Mouse (Mus musculus): ENCODE data around the gene Akap13.
"Not testable (repeated sequence)": the region's sequence is repeated elsewhere in the genome, so short reads cannot be mapped to it uniquely, and the experiment has no call there.

Akap13 gene

DNA sequence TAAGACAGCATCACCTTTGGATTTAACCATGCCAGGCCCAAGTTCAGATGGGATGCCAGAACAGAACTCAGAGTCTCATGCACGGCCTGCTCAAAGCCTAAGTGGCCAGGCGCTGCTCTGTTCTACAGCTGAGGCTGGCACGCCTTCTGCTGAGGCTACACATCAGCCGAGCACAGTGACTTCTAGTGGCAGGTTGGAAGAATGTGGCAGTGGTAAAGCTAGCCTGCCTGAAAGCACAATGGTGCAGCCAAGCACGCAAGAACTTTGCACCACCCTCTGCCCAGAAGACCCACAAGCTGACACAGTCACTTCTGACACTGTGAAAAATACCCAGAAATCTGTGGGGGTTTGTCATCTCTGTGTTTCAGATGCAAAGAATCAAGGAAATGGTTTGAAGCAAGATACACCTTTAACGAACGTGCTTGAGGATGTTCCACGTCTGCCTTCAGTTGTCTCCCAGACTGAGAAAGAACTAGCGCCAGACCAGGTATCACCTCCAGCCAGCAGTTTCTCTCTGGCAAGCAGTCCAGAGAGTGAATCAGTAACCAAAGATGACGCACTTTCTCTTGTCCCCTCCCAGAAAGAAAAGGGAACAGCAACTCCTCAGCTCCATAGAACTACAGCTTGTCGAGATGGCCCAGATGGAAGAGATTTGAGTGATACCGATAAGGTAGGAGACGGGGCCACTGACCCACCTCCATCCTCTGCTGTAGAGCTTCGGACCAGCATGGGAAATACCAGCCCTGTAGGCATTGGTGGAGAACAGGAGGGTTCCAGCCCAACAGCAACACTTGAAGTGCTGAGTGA is 154.3 kb downstream of the Akap13 start:
- DNase-seq = peak in 1 of 2 experiments; percentile 8

DNA sequence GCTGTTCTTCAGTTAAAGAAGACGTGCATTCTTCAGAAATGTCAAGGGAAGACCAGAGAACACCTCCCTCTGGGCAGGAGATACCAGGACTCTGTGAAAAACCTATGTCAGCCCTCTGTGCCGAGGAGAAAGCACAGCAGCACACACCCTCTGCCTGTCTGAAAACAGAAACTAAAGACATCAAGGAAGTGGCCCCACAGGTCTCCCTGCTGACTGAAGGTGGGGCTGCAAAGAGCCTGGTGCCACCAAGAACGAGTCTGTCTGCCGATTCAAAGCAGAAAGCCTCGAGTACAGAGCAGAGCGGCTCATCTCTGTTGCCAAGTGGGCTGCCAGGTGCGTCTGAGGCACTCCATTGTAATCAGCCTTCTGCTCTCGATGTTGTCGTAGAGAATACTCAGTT is 155.1 kb downstream of the Akap13 start:
- no peak for DNase-seq

DNA sequence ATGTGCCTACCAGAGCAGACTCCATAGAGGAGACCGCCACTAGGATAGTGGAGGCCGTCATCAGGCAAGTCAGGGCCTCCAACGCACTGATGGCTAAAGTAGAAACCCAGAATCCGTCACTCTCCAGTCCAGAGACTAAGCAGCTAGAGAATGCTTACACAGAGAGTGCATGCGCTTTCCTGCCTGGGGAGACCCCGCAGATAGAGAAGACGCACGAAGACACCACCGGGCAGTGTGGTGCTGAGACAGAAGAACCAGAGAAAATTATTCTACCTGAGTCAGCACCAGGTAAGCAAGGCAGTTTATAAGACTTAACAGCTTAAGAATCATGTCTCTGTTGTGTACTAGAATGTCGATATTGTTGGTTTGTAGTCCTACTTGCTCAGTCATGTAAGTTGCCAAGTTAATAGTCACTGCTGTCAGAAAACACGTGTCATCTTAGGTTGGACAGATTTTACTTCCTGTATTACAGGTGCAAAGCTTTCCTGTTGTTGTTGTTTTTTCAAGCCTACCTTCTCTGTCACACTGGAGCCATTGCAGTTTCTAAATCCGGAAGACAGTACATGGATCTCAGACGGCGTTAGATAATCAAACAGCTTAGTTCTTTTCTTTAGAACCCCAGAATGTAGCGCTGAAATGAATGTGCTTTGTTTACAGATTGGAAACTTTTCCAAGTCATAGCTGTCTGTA is 156.1 kb downstream of the Akap13 start:
- no peak for DNase-seq

DNA sequence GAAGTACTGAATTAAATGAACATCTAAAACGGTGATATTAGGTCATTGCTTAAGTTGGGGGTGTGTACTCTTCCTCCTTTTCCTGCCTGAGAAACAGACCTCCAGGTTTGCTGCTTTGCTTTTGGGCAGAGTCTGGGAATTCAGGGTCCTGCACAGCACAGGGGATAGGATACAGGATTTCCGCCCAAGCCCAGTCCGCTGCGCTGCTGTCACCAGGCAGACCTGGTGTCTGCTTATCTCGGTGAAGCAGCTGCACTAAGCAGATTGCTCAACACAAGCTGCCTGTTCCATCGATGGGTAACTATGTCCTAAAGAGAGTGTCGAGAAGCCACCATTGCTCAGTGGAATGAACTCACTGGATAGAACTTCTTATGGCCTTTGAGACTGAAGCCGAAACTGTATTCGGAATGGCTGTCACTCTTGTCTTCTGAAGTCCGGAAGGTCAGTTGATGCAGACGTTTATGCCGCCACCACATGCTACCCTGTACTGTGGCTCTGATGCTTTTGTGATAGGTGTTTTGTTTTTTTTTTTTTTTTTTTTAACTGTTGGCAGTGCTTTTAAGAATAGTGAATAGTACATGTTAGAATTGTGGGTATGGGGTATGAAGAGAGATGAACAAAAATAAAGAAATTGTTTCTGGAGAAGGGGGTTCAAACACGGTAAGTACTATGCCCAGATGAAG is 156.8 kb downstream of the Akap13 start:
- no peak for DNase-seq

DNA sequence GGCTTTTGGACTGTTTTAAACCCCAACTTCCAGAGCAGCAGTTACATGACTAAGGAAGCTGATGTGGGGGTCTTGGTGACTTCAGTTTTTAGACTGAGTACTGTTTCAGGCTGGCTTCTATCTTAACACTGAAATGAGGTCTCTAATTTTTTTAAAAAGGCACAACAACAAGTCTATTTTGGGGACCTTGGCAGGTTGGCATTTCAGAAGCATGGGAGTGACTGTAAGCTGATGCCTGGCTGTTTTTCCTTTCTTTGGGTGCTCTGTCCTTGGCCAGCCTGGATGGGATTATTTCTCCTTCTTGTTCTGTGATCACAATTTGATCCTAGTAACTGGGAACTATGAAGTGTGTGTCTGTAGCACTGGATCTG is 157.3 kb downstream of the Akap13 start:
- no peak for DNase-seq

DNA sequence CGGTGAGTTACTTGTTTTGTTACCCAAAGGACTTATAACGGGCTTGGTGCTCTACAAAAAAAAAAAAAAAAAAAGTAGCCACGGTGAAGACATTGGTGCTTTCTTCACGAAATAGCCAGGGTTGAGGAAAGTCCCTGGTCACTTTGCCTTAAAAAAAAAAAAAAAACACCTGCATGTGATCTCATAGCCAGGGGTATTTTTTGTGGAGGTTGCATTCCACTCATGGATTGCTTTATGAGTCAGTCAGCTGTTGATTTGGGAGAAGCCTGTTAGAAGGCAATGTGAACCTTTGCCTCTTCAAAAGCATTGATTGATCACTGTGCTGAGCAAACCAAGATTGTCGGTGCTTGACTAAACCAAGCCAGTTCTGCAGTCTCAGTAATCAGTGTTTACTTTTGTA is 157.9 kb downstream of the Akap13 start:
- no peak for DNase-seq

DNA sequence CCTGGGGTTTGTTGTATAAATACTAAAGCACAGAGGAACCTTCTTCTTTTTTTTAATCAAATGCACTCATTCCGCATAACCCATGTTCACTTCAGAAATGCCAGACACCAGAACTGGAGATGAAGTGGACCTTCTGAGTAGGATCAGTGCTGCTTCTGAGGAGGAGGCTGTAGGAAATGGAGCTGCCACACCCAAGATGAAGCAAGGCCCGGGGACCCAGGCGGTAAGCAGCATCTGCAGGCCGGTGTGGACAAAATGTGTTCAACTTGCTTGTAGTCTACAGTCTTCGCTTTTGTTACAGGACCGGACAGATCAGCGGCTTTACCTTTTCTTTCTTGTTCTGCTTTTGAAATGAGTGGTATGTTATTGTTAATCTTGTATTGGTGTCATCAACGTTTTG is 159.5 kb downstream of the Akap13 start:
- no peak for DNase-seq

DNA sequence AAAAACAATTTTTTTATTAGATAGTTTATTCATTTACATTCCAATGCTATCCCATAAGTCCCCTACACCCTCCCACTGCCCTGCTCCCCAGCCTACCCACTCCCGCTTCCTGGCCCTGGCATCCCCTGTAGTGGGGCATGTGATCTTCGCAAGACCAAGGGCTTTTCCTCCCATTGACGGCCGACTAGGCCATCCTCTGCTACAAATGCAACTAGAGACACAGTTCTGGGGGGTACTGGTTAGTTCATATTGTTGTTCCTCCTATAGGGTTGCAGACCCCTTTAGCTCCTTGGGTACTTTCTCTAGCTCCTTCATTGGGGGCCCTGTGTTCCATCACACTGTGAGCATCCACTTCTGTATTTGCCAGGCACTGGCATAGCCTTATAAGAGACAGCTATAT is 161.9 kb downstream of the Akap13 start:
- DNase-seq = not testable (repeated sequence)

DNA sequence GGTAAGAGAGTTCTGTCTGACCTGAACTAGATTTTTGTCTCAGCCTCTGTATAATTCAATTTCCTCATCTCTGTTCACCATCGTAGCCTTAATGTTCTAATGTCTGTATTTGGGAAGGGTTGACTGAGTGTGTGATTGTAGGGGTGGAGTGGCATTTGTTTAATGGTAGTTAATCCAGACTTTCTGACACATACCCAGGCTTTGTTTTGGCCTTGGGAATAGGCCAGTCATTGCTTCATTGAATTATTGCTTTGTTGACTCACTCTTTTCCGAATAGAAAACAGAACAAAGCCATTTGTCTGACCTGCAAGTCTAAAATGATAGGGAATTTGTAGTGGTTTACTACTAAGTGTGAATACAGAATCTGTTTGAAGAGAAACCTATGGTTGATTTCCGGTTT is 163.4 kb downstream of the Akap13 start:
- no peak for DNase-seq

DNA sequence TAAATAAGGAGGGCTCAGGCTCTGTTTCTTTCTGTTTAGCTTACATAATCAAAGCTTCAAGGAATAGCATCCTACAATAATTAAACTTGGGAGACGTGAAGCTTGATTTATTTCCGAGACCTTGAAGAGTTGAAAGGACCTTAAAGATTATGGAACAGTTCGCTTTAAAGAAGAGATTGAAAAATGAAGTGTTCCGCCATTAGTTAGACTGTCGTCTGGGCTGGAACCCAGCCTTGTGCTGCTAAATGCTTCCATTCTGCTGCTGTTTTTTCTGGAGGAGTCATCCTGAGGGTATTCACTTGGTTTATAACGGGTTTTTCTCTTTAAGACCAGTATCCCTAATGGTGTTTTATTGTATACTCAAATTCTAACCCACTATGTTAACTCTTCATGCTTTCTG is 164.5 kb downstream of the Akap13 start:
- DNase-seq = no peak

DNA sequence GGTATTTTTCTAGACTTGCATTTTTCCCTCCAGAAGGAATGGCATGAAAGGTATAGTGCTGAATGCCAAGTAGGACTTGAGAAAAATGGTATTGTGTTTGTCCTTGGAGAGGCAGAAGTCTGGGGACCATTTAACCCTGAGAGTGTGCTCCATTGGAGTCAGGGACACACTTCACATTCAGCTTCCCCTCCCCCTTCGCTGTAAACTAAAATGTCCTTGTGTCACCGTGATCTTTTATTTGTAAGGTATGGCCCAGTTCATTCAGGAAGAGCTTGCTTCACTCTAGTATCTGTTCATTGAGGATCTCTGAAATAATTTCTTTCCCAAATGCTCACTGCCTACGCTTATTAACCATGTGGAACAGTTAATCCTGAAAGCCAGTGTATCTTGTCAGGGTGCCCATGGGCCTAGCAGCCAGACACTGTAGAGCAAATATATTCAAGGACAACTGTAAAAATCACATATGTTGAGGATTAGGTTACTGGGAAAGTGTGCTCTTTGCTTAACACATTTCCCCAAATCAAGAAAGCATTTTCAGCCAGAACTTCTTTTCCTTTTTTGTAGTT is 165.1 kb downstream of the Akap13 start:
- no peak for DNase-seq

DNA sequence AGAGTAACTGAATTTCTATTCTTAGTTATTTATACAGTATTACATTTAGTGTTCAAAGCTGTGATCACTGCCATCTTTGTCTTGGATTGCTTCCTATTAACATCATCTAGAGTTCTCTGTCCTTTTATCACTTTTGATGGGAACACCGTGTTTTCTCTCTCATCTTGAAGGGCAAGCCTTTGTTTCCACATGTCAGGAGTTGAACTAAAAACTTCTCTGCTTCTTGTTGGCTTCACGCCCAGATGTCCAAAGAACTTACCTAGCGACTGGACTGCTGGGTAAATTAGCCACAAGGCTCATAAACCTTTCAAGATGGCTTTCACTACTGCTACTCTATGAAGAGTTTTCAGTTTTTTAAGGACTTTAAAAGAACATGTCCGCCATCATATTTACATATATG is 165.6 kb downstream of the Akap13 start:
- no peak for DNase-seq

DNA sequence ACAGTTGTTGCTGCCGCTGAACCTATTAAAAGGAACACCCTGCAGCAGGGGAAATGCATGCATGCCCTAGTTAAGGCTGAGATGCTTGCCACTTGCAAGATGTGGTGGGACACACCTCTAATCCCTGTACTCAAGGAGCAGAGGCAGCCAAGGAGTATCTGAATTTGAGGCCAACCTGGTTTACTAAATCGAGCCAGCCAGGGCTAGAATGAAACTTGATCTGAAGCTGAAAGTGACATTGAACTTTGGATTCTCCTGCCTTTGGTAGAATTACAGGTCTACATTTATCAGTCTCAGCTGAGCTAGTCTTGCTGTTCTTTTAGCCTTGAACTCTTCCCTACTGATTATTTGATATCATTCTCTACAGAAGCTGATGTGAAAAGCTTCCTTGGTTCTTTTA is 172.5 kb downstream of the Akap13 start:
- DNase-seq = no peak

DNA sequence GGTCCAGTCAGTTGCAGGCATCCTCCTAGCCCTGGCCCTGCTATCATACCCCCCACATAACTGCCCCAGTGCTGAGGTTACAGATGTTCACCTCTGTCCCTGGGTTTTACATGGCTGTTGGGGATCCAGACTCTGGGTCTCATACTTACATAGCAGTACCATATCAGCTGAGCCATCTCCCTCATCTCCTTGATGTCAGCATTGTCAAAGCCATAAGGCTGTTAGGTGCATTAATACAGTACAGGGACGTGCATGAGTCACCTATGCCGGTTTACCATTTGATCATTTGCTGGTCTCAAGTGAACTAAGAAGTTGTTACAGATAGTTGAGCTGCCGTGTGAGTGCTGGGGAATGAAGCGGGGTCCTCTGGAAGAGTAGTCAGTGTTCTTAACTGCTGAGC is 174.3 kb downstream of the Akap13 start:
- no peak for DNase-seq

DNA sequence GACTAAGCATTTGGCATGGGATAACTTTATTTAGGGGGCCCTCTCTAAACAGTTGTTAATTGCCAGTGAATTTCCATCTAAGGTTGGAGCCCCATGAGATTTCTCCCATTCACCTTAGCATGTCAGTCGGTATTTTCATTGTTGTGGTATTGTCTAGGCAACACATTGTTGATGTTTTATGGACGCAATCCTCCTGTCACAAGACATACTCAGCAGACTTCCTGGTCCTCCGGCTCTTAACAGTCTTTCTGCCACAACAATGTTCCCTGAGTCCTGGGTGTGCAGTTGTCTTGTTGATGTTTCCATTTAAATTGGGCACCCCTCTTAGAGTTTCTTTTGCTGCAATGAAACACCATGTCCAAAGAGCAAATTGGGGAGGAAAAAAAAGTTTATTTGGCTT is 177.6 kb downstream of the Akap13 start:
- DNase-seq = no peak

DNA sequence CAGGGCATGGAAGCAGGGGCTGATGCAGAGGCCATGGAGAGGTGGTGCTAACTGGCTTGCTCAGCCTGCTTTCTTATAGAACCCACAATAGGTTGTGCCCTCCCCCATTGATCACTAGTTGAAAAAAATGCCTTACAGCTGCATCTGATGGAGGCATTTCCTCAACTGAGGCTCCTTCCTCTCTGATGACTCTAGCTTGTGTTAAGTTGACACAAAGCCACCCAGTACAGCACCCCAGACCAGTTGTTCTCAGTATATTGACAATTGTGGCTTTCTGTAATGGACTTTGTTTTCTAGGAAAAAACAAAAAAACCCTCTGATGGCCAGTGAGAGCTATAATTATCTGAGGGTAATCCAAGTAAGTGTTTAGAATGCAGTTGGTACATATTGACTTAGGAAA is 178.1 kb downstream of the Akap13 start:
- no peak for DNase-seq

DNA sequence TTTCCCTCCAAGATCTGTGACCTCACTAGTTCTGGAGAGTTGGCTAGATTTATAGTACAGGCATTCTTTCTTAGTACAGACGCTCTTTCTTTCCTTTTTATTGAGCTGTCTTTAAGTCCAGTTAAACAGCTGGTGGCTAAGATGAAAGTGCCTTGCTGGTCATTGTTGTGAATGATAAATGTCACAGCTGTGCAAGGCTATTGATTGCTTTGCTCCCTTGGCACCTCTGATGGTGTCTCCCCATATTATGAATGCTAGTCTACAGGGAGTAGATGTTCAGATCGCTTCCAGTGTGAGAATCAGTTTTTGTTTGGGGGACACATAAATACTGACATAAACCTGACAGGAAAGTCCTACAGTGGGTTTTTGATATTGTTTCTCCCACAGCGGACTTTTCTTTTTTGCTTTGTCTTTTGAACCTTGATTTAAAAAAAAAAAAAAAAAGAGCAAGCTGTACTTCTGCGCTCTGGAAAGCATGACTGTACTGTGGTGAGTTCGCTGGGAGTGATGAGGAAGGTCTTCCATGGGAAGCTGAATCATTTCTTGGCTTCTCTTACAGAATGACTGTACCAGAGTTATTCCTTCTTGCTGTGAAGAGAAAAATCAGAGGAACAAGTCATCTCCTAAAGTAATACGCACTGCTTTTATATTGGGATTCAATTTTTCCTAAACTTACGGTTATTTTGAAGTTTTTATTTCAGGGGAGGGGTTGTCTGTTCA is 178.6 kb downstream of the Akap13 start:
- no peak for DNase-seq

DNA sequence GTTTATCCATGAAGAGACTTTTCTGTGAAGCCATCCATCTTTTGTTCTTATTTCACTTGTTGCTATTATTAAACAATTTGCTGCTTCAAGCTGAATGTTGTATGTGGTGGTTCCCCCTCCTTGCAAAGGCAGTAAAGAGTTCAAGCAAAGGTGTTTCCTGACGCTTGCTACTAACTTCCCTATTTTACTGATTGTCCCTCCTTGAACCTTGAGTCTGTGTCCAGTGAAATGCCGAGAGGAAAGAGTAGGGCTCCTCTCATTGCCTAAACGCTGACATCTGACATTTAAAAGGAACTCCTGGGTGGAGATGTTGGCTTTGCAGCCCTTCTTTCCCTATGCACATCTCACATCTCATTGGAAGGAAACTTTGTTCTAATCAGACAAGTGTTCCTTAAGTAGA is 183.4 kb downstream of the Akap13 start:
- no peak for DNase-seq

DNA sequence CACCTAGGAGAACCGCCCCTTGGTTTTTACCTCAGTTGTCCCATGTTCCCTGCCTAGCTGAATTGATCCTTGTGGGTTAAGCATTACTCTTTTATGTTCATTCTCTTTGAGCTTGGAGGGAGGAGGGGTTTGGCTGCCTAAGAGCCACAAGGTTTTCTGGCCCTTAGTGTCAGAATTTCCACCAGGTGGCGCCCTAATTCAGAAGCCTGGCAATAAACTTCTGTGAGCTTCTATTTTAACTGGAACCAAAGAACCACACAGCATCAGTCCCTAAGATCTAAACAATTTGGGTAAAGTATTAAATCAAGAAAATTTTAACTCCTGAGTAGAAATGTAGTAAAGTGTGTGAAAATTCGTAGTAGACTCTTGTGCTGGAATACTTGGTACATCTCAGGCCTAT is 184.2 kb downstream of the Akap13 start:
- peak; percentile 72 to 78 for DNase-seq

DNA sequence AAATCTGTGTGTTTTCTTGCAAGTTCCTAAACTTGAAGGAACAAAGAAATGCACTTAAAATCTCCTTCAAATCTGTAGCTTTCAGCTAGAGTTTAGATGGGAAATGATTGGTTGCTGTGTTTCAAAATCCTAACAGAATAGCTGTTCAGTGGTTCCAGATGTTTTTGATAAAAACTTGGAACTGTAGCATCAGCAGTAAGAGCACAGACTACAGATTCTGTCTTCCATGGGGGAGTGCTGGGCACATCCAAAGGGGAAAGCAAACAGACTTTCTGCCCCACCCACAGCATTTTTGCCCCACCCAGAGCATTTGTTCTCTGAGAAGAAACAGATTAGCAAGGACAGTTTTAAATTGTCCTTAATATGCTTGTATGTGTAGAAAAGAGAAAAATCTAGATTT is 184.7 kb downstream of the Akap13 start:
- DNase-seq = no peak

DNA sequence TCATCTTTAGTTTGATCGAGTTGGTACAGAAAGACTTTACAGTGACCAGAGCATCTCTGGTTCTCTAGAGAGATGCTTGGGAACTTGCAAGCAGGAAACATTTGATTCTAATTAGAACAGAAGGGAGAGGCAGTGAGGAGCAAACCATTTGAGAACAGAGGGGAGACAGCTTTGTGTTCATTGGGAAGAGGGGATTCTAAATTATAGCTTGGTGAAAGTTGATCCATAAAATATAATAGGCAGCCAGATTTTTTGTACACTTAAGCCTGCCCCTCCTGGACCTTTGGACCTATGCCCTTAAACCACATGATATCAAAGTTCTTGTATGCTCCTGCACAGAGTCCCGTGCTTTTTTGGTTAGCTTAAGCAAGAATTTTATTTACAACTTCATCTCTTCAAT is 185.3 kb downstream of the Akap13 start:
- no peak for DNase-seq

DNA sequence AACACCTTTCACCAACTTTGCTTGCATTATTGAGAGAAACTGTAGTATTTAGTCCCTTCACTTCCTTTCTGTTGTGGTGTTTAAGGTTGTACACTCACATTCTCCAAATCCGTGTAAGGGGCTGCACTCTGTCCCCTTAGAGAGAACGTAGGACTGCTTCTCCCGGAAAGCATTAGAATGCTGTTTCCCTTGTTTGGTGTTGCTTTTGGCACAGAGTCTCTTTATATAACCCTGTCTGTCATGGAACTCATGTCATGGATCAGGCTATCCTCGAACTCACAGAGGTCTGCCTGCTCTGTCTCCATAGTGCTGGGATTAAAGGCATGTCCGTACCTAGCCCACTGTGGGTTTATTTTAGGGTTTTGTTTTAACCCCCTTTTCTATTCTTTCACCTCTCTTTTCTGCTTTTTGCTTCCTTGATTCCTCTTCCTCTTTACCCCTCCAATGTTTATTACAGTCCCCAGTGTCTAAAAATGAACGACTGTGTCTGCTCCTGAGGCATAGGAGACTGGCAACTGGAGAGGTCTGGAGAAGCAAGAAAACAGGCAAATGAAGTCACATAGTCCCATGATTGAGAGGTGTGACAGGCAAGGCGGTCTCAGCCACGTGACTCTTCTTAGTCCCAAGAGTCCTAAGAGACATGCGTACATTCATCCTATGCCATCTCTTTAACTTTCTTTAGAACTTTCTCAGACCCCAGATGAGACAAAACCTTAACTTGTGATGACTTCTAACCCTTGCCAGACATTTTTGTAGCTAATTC is 186.3 kb downstream of the Akap13 start:
- no peak for DNase-seq

Measured in cerebellum, postnatal 14 days (tissue).